Mouse (Mus musculus) kidney, embryonic 14.5 days (tissue): Measurements from ENCODE around the gene Alcam. TPM values are rescaled to one million over a fixed set of nuclear protein-coding genes. Genes with fewer than 3 reads are reported as not detected.

ENCODE experiments used
- ATAC-seq: fragments of 200-750 bp; cut with Nextera tagmentation; 2 replicates; pipeline ENCODE4 v1.8.0; 2017; ENCODE audit warnings: moderate number of reproducible peaks, mild to moderate bottlenecking, moderate TSS enrichment, moderate library complexity; ENCODE audit not compliant: low FRiP score, low TSS enrichment
- H3K27ac ChIP-seq: fragments of 300-500 bp; sonication (generic); 2 replicates; pipeline ENCODE4 v1.5.1; 2014; ENCODE audit warnings: low read depth, mild to moderate bottlenecking, low read length, moderate library complexity, mixed read lengths
- H3K27me3 ChIP-seq: fragments of 300-500 bp; sonication (generic); 2 replicates; pipeline ENCODE4 v1.6.1; 2014; ENCODE audit warnings: mild to moderate bottlenecking, low read length; ENCODE audit not compliant: control insufficient read depth, insufficient read depth
- H3K36me3 ChIP-seq: fragments of 300-500 bp; sonication (generic); 2 replicates; pipeline ENCODE4 v1.6.1; 2014; ENCODE audit warnings: low read length, mixed read lengths; ENCODE audit not compliant: control insufficient read depth, insufficient read depth
- H3K4me1 ChIP-seq: fragments of 300-500 bp; sonication (generic); 2 replicates; pipeline ENCODE4 v1.6.1; 2014; ENCODE audit warnings: low read length, mixed read lengths; ENCODE audit not compliant: control insufficient read depth, insufficient read depth
- H3K4me2 ChIP-seq: fragments of 300-500 bp; sonication (generic); replicated peaks from 2 replicates; pipeline ENCODE4 v1.6.1; 2014; ENCODE audit warnings: low read depth, mild to moderate bottlenecking, low read length
- H3K4me3 ChIP-seq: fragments of 300-500 bp; sonication (generic); 2 replicates; pipeline ENCODE4 v1.5.1; 2014; ENCODE audit warnings: mild to moderate bottlenecking, low read length
- H3K9ac ChIP-seq: fragments of 300-500 bp; sonication (generic); 2 replicates; pipeline ENCODE4 v1.6.1; 2014; ENCODE audit warnings: low read depth, mild to moderate bottlenecking, low read length, moderate library complexity
- H3K9me3 ChIP-seq: fragments of 300-500 bp; sonication (generic); 2 replicates; pipeline ENCODE4 v1.6.1; 2016; ENCODE audit warnings: low read length; ENCODE audit not compliant: control insufficient read depth
- WGBS: fragments of 180-500 bp; shearing (Covaris S2); extraction: QIAGEN DNeasy Blood & Tissue Kit; methylation state at CpG from one replicate; pipeline ENCODE4 v1.1.7; 2014; 5-methylcytosine and 5-hydroxymethylcytosine counted together
- polyA plus RNA-seq: library from polyadenylated mRNA; unstranded; fragments of >200 nt; fragmentation: Nextera tagmentation; extraction: Ambion mirVana; gene quantifications from 2 replicates; pipeline ENCODE4 v1.2.1, GENCODE M21; 2014

The Alcam gene
- polyA plus RNA-seq, 1 experiment from 2014 or later = 101 TPM

GRCm38 (mm10) chr16:52263751-52264150 lies 190.1 kb downstream of the Alcam start:
- H3K27me3 ChIP-seq = no peaks in the 10 kb centered on the region
- no peaks in the 10 kb centered on the region for H3K9me3 ChIP-seq
- H3K9ac ChIP-seq = no peak overlapping the region
- no peak overlapping the region for H3K4me2 ChIP-seq
- H3K4me1 ChIP-seq = no peaks in the 10 kb centered on the region
- H3K4me3 ChIP-seq = no peak overlapping the region
- ATAC-seq = no peak
- H3K27ac ChIP-seq = no peak overlapping the region
- H3K36me3 ChIP-seq = peaks cover 7% of the 10 kb centered on the region; the same call in 1 of the 2 replicates

DNA sequence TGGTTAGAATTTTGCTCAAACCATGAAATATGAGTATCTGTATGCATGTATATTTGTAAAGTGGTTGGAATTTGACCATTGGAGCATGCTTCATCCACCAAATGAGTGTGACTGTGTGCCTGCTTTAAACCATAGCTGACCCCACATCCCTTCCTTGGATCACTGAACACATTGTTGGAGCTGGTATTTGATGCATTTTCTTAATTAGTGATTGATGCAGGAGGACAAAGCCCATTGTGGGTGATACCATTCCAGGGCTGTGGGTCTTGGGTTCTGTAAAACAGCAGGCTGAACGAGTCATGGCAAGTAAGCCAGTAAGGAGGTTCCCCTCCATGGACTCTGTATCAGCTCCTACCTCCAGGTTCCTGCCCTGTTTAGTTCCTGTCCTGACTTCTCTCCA lies 191.3 kb downstream of the Alcam start:
- no peak overlapping the region for H3K4me3 ChIP-seq
- H3K27ac ChIP-seq = no peak overlapping the region
- no peaks in the 10 kb centered on the region for H3K27me3 ChIP-seq
- WGBS = 62% methylated on average over 1 of the region's 1 CpGs
- ATAC-seq = no peak
- no peak overlapping the region for H3K9ac ChIP-seq
- peaks cover 4% of the 10 kb centered on the region; the same call in 1 of the 2 replicates for H3K36me3 ChIP-seq
- no peaks in the 10 kb centered on the region for H3K9me3 ChIP-seq
- H3K4me1 ChIP-seq = no peaks in the 10 kb centered on the region
- H3K4me2 ChIP-seq = no peak overlapping the region

DNA sequence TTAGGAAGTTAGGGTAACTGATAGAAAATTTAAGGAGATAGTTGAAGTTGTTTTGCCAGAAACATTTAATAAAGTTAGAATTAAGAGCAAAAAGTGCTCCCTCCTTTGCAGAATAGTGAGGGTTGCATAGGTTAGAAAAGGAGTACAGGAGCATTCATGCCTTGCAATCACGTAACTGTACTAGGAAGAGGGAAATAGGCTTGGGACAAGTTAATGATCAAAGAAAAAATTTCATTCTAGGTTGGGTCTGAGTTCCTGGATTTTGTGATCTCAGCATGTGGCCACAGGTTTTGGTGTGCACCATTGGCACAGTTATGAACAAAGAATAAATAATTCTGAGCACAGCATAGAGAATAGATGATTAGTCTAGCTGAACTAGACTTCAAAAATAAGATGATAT lies 192.1 kb downstream of the Alcam start:
- Histone ChIP-seq H3K36me3 (peaks cover 4% of the 10 kb centered on the region; the same call in 1 of the 2 replicates), H3K9me3 (no peaks in the 10 kb centered on the region), H3K27me3 (no peaks in the 10 kb centered on the region), H3K4me3 (no peak overlapping the region), H3K27ac (no peak overlapping the region), H3K4me2 (no peak overlapping the region), H3K4me1 (no peaks in the 10 kb centered on the region), H3K9ac (no peak overlapping the region)
- no peak for ATAC-seq
- WGBS = 69% methylated on average over 1 of the region's 1 CpGs

GRCm38 (mm10) chr16:52250935-52251334 lies 202.9 kb downstream of the Alcam start:
- H3K4me2 ChIP-seq = no peak overlapping the region
- H3K9ac ChIP-seq = no peak overlapping the region
- no peak for ATAC-seq
- H3K27ac ChIP-seq = no peak overlapping the region
- no peak overlapping the region for H3K4me3 ChIP-seq
- no peaks in the 10 kb centered on the region for H3K9me3 ChIP-seq
- 96% methylated on average over 4 of the region's 4 CpGs for WGBS
- H3K4me1 ChIP-seq = no peaks in the 10 kb centered on the region
- no peaks in the 10 kb centered on the region for H3K27me3 ChIP-seq
- H3K36me3 ChIP-seq = peaks cover 10% of the 10 kb centered on the region; the same call in 1 of the 2 replicates

GRCm38 (mm10) chr16:52250196-52250595 lies 203.7 kb downstream of the Alcam start:
- Histone ChIP-seq H3K4me3 (no peak overlapping the region), H3K4me2 (no peak overlapping the region), H3K4me1 (no peaks in the 10 kb centered on the region), H3K9me3 (no peaks in the 10 kb centered on the region), H3K9ac (no peak overlapping the region), H3K27ac (no peak overlapping the region), H3K27me3 (no peaks in the 10 kb centered on the region), H3K36me3 (peaks cover 10% of the 10 kb centered on the region; the same call in 1 of the 2 replicates)
- ATAC-seq = no peak
- WGBS = 89% methylated on average over 4 of the region's 4 CpGs

DNA sequence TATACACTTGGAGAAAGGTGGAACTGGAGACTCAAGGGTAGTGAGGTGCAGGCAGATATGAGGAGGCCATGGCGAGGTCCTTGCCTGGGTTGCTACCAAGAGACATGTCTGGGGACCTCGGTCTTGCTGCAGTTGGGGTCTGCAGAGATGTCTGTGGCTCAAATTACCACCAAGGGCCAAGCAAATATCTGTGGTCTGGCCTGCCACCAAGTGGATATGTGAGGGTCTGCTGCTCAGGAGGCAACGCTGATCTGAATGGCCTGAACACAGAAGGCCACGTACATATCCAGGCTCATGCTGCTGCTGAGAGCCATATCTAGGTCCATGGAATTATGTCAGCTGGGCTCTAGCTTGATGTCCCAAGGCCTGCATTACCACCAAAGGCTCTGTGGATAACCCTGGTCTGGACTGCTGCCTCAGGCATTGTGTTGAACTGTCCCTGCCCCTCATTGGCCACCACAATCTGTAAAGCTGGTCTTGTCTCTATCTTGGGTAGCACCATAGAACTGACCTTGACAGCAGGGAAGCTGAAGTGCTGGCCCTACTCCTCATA lies 210.4 kb downstream of the Alcam start:
- Histone ChIP-seq H3K4me3 (no peak overlapping the region), H3K27me3 (no peaks in the 10 kb centered on the region), H3K36me3 (no peaks in the 10 kb centered on the region), H3K4me1 (no peaks in the 10 kb centered on the region), H3K9ac (no peak overlapping the region), H3K9me3 (no peaks in the 10 kb centered on the region), H3K4me2 (no peak overlapping the region), H3K27ac (no peak overlapping the region)
- ATAC-seq = peak; percentile 38; the same call in 1 of the 2 replicates
- 87% methylated on average over 4 of the region's 4 CpGs for WGBS

DNA sequence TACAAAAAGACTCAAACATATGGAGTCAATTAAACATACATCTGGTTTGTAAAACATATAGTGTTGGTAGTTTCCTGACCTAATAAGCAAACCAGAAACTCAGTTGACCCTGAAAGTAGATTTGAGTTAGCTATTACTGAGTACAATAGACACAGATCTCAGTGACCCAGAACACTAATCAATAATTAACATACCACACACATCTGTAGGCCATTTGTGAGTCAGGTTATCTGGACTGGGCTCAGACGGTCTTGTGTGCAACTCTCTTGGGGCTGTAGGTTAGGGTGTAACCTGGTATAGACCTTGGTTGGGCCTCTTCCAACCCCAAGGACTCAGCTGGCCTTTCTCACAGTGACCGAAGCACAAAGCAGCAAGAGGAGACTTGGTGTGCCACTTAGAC lies 211.7 kb downstream of the Alcam start:
- ATAC-seq = peak; percentile 72; the same call in 1 of the 2 replicates
- no peak overlapping the region for H3K9ac ChIP-seq
- H3K36me3 ChIP-seq = no peaks in the 10 kb centered on the region
- no peaks in the 10 kb centered on the region for H3K9me3 ChIP-seq
- H3K27me3 ChIP-seq = no peaks in the 10 kb centered on the region
- H3K4me2 ChIP-seq = no peak overlapping the region
- no peak overlapping the region for H3K4me3 ChIP-seq
- no peaks in the 10 kb centered on the region for H3K4me1 ChIP-seq
- H3K27ac ChIP-seq = no peak overlapping the region
- 77% methylated on average over 2 of the region's 2 CpGs for WGBS

- 63% methylated on average over 2 of the region's 2 CpGs for WGBS
- H3K4me2 ChIP-seq = no peak overlapping the region
- no peaks in the 10 kb centered on the region for H3K36me3 ChIP-seq
- no peaks in the 10 kb centered on the region for H3K27me3 ChIP-seq
- no peaks in the 10 kb centered on the region for H3K4me1 ChIP-seq
- H3K9me3 ChIP-seq = no peaks in the 10 kb centered on the region
- no peak for ATAC-seq
- H3K27ac ChIP-seq = no peak overlapping the region
- H3K4me3 ChIP-seq = no peak overlapping the region
- no peak overlapping the region for H3K9ac ChIP-seq
Observed at GRCm38 (mm10) chr16:52229930-52230329, 223.9 kb downstream of the Alcam start.

GRCm38 (mm10) chr16:52229446-52229845 lies 224.4 kb downstream of the Alcam start:
- Histone ChIP-seq H3K27me3 (no peaks in the 10 kb centered on the region), H3K9me3 (no peaks in the 10 kb centered on the region), H3K4me2 (no peak overlapping the region), H3K4me3 (no peak overlapping the region), H3K27ac (no peak overlapping the region), H3K36me3 (no peaks in the 10 kb centered on the region), H3K9ac (no peak overlapping the region), H3K4me1 (no peaks in the 10 kb centered on the region)
- WGBS = 72% methylated on average over 7 of the region's 7 CpGs
- ATAC-seq = no peak
